Mouse (Mus musculus) T-helper 1 cell (primary cell): ENCODE data around the gene Slc38a8.

Experiments used
- in situ Hi-C: fragments of 300-600 bp; cut with MboI, MseI; formaldehyde crosslinking; loops from one replicate; pipeline ENCODE4 v1.15.1; 2025; ENCODE audit warnings: high pct_unique_total_duplicates

Slc38a8 gene

DNA sequence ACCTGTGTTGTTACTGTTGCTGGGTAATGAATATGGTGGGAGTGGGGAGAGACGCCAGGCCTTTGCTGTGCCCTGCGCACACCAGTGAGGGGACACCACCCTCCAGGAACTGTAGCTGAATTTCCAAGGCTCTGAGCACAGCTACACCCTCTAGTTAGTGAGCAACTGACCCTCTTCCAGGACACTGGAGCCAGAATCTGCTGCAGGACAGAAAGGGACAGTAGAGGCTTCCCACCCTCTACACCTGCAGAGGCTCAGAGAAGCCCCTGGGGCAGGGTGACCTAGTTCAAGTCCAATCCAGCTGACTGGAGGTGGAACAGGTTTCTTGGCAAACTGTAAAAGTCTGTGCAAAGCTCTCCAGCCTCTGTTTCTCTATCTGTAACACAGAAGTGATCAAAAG is 62.1 kb downstream of the Slc38a8 start:
- in situ Hi-C loops: no loop called here

DNA sequence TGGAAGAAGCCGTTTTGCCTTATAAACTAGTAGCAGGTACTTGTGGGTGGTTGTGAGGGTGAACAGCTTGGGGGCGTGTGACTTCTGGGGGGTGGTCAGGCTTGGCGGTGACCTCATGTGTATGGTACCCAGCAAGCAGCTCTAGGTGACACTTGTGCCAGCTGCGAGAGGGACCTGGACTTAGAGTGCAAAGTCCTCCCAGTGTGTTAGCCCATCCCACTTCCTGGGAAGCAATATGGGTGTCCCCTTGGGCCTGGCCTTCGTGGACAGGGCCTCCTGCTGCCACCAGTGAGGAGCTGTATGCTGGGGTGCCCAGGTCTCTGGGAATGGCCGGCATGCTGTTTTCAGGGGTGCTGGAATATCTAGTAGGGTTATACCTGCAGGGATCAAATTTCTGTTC is 62.6 kb downstream of the Slc38a8 start:
- in situ Hi-C loops: no loop called here

DNA sequence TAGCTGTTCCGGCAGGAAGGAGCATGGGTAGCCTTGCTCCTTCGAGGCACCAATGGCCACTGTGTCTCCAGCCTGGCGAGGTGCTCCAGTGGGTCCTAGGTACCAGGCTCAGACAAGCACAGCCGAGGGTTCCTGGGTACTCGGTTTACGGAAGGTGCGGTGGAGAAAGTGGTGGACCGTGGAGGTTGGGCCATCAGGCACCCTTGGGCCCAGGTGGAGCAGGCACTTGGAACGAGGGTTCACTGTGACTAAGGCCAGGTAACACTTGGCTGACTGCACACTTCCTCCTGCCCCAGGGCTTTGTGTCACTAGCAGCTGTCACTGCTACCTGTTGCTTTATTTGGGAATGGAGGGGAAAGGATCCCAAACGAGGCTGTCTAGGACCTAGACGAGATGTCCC is 64.0 kb downstream of the Slc38a8 start:
- in situ Hi-C loops: no loop called here

DNA sequence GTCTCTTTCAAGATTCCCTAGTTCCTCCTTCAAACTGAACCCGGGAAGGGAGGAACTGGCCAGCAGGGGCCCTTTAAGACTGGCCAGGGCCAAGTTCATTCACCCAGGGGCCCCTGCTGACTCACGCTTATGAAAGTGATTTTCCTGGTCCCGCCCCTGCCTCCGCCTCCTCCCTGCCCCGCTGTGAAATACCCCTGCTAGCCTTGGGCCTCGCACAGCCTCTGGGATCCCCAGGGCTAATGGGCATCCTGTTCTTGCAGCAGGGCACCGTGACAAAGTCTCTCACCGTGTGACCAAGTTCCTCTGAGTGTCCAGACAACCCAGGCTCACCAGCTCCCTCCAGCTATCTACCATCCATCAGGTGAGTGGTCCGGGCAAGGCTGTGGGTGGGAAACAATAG is 64.6 kb downstream of the Slc38a8 start:
- in situ Hi-C loops: no loop called here

DNA sequence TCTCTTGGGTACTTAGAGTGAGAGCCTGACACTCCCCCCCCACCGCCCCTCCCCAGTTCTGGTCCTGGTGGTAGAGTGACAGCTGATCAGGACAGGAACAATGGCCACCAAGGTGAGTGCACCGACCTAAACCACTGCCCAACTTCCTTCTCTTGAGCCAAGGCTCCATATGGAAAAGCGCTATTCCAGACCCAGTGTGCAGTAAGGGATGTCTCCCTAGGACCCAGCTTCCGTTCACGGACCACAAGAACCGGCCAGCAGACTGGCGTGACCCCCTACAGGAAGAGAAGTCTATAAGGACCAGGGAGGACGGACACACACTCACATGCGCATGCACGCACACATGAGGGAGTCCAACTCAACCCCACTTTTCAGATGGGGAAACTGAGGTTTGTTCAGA is 65.2 kb downstream of the Slc38a8 start:
- in situ Hi-C loops: no loop called here

DNA sequence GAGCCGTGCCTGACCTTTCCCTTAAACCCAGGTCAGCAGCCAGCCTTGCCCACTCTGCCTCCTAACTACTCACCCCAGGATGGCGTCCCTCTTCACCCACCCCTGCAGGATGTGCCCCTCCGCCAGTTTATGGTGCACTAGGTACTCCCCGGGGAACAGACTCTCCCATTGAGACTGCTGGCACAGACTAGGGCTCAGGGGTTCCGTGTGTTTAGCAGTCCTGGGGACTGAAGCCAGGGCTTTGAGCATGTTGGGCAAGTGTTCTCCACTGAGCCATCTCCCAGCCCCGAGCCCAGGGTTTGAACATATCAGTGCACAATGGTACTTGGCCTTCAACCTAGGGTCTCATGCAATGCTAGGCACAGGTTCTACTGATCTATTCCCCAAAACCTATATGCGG is 66.0 kb downstream of the Slc38a8 start:
- in situ Hi-C loops: no loop called here

DNA sequence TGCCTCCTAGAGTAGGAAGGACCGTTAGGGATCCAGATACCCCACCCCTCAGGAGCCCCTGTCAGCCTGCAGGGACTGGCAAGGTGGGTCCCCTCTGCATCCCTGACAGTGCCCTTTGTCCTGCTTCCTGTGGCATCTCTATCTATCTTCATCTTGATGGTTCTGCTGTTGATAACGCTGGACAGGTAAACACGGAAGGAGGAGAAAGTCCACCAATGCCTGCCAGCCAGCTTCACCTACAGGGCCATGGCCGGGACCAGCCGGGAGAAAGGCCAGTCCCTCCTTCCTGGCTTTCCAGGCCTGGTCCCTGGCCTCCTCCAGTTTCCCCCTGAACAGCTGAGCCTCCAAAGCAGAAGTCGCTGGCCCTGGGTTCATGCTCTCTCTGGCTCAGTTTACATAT is 66.9 kb downstream of the Slc38a8 start:
- in situ Hi-C loops: no loop called here

DNA sequence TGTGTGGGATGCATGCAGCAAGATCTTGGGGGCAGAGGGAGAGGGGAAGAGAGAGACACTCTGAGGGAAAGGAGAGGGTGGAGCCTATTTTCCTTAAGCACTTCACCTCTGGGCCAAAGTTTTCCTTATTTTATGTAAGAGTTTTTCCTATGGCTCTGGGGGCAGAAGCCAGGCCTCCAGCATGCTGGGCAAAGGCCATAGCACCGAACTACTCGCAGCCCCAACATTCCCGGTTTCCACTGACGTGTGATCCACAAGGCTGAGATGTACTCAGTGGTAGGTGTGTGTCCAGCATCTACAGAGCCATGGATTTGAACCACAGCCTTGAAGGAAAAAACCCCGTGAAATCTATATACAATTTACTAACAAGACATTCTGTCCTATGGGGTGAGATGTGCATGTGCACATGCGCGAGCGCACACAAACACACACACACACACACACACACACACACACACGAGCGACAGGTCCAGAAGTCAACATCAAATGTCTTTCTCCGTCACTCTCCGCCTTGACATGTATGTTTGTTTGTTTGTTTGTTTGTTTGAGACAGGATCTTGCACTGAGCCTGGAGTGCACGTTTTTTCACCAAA is 67.8 kb downstream of the Slc38a8 start, which contains the start of gene Osgin1:
Osgin1 (plus strand) TSS at position 543 of the 593 bp plus-strand sequence.
- in situ Hi-C loops: no loop called here

DNA sequence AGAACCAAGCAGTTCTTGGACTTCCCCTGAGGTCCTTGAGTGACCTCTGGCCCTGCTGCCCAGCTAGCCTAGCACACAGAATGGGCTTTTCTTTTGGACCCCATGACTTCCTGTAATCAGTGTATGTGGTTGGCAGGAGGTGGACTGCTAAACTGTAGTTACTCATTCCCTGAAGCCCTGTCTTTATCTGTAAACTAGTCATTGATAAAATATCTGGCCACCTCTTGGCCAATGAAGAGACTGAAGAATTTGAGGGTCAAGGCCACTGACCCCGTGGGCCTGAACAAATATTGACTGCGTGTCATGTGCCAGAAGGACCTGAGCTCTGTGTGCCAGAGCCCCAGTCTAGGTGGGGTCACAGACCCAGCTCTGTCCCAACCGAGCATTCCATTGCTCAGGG is 69.1 kb downstream of the Slc38a8 start:
- in situ Hi-C loops: no loop called here

DNA sequence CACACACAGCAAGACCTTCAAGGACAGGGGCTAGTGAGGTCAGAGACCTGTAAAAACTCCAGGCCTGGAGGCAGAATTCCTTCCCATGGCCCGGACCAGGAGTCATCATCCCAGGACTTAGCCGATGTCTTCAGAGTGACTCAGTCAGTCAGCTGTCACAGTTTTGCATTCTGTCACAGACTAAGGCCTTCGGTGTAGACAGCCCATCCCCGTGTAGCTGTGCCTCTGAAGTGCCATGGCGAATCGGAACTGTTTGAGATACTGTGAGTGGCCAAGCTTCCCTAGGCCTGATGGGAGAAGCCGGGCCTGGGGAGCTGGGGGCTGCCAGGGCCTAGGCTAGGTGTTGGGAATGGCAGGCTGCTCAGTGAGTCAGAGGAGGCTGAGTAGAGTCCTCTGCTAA is 70.8 kb downstream of the Slc38a8 start:
- in situ Hi-C loops: no loop called here

DNA sequence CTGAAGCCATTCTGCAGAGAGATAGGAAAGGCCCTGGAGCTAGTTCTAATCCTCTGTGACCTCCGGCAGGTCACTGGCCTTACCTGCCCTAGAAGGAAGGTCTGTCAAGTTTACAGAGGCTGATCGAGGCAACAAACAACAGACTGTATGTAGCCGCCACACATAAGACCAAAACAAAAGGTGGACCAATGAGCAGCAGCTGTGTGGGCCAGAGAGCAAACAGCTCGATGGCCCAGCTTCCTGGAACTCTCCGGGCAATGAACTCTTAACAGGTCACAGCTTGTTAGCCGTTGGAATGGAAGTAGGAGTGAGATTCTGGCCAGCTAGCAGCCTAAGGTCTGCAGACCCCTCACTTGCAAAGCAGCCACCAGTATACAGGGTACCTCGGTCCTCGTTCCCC is 71.2 kb downstream of the Slc38a8 start:
- in situ Hi-C loops: no loop called here
